Mouse (Mus musculus): ENCODE measurements around the gene Ndst2. TPM values are rescaled to one million over a fixed set of nuclear protein-coding genes. Genes with fewer than 3 reads are reported as not detected.

The Ndst2 gene
- polyA plus RNA-seq, 1 experiment from 2014 or later = 16.7 TPM

DNA sequence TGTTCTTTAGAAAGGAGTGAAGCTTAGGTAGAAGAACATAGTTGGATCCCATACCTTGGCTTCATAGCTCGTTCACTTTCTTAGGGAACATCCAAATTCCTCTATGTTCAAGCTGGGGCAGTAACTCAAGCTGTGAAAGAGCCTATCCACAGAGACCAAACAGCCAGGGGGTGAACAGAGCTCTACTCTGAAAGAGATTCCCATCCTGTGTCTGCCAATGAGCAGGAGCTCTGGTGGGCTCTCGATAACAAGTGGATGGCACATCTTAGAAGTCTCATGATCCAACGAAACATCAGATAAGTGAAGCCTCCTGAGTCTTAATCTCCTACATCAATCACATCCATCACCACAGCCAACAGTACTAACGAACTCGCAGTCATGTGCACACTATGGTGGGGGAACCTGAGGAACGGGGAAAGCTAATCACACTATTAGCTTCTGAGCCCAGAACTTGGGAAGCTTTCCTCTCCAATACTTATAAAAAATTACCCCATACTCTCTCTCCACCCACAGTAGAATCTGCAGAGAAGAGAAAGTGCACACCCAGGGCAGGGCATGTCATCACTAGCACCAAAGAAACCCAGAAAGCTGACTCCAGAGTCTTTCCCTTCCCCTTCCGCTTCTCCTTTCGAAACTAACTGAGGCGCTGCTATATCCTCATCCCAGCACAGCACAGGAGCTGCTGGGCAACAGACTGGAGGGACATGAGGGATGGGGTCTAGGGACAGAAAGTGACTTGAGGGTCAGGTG, 3.3 kb downstream of the Ndst2 start:
- no peak overlapping the region for H3K4me3 ChIP-seq (replicated peaks; ENCODE audit: low read length)
- H3K36me3 ChIP-seq (ENCODE audit: control insufficient read depth, insufficient read depth) = peaks cover 19% of the 10 kb centered on the region
- no peak overlapping the region for H3K9ac ChIP-seq (replicated peaks; ENCODE audit: low read depth, low read length)
- H3K4me1 ChIP-seq (replicated peaks; ENCODE audit: control insufficient read depth, insufficient read depth, low read length) = peaks cover 9% of the 10 kb centered on the region
- no peak for ATAC-seq
- no peaks in the 10 kb centered on the region for H3K9me3 ChIP-seq (ENCODE audit: control insufficient read depth, low read length)
- H3K27me3 ChIP-seq (replicated peaks; ENCODE audit: control insufficient read depth, insufficient read depth, low read length) = no peaks in the 10 kb centered on the region
- H3K27ac ChIP-seq (ENCODE audit: low read length) = no peak overlapping the region
- 91% methylated on average over 9 of the region's 9 CpGs for WGBS
- no peak overlapping the region for H3K4me2 ChIP-seq (ENCODE audit: low read length)

GRCm38 (mm10) chr14:20729871-20730270, 4.5 kb downstream of the Ndst2 start:
- Histone ChIP-seq H3K36me3 (ENCODE audit: control insufficient read depth, insufficient read depth) (peaks cover 21% of the 10 kb centered on the region), H3K4me2 (ENCODE audit: low read length) (no peak overlapping the region)

GRCm38 (mm10) chr14:20725660-20726339, 8.6 kb downstream of the Ndst2 start:
- Histone ChIP-seq H3K27ac (ENCODE audit: low read length) (no peak overlapping the region), H3K4me2 (ENCODE audit: low read length) (no peak overlapping the region), H3K36me3 (ENCODE audit: control insufficient read depth, insufficient read depth) (peaks cover 36% of the 10 kb centered on the region), H3K27me3 (replicated peaks; ENCODE audit: control insufficient read depth, insufficient read depth, low read length) (no peaks in the 10 kb centered on the region), H3K4me3 (replicated peaks; ENCODE audit: low read length) (no peak overlapping the region), H3K4me1 (replicated peaks; ENCODE audit: control insufficient read depth, insufficient read depth, low read length) (no peaks in the 10 kb centered on the region), H3K9ac (replicated peaks; ENCODE audit: low read depth, low read length) (no peak overlapping the region), H3K9me3 (ENCODE audit: control insufficient read depth, low read length) (no peaks in the 10 kb centered on the region)
- 84% methylated on average over 6 of the region's 6 CpGs for WGBS
- ATAC-seq = no peak

More at GRCm38 (mm10) chr14:20729871-20730270, 4.5 kb downstream of the Ndst2 start:
- no peak for ATAC-seq
- H3K4me3 ChIP-seq (replicated peaks; ENCODE audit: low read length) = no peak overlapping the region
- no peak overlapping the region for H3K9ac ChIP-seq (replicated peaks; ENCODE audit: low read depth, low read length)
- H3K9me3 ChIP-seq (ENCODE audit: control insufficient read depth, low read length) = no peaks in the 10 kb centered on the region
- WGBS = 94% methylated on average over 9 of the region's 9 CpGs
- H3K27me3 ChIP-seq (replicated peaks; ENCODE audit: control insufficient read depth, insufficient read depth, low read length) = no peaks in the 10 kb centered on the region
- H3K4me1 ChIP-seq (replicated peaks; ENCODE audit: control insufficient read depth, insufficient read depth, low read length) = peaks cover 9% of the 10 kb centered on the region
- H3K27ac ChIP-seq (ENCODE audit: low read length) = no peak overlapping the region

GRCm38 (mm10) chr14:20724043-20724442, 10.3 kb downstream of the Ndst2 start:
- no peak overlapping the region for H3K9ac ChIP-seq (replicated peaks; ENCODE audit: low read depth, low read length)
- no peaks in the 10 kb centered on the region for H3K27me3 ChIP-seq (replicated peaks; ENCODE audit: control insufficient read depth, insufficient read depth, low read length)
- H3K4me3 ChIP-seq (replicated peaks; ENCODE audit: low read length) = no peak overlapping the region
- H3K9me3 ChIP-seq (ENCODE audit: control insufficient read depth, low read length) = no peaks in the 10 kb centered on the region
- no peak overlapping the region for H3K27ac ChIP-seq (ENCODE audit: low read length)
- 24% methylated on average over 5 of the region's 5 CpGs for WGBS
- H3K4me1 ChIP-seq (replicated peaks; ENCODE audit: control insufficient read depth, insufficient read depth, low read length) = no peaks in the 10 kb centered on the region
- no peak overlapping the region for H3K4me2 ChIP-seq (ENCODE audit: low read length)
- peak; percentile 42 for ATAC-seq
- H3K36me3 ChIP-seq (ENCODE audit: control insufficient read depth, insufficient read depth) = peaks cover 37% of the 10 kb centered on the region

- Histone ChIP-seq H3K36me3 (ENCODE audit: control insufficient read depth, insufficient read depth) (peaks cover 39% of the 10 kb centered on the region), H3K9me3 (ENCODE audit: control insufficient read depth, low read length) (no peaks in the 10 kb centered on the region), H3K27me3 (replicated peaks; ENCODE audit: control insufficient read depth, insufficient read depth, low read length) (no peaks in the 10 kb centered on the region), H3K27ac (ENCODE audit: low read length) (no peak overlapping the region), H3K4me3 (replicated peaks; ENCODE audit: low read length) (no peak overlapping the region), H3K4me2 (ENCODE audit: low read length) (no peak overlapping the region), H3K4me1 (replicated peaks; ENCODE audit: control insufficient read depth, insufficient read depth, low read length) (no peaks in the 10 kb centered on the region), H3K9ac (replicated peaks; ENCODE audit: low read depth, low read length) (no peak overlapping the region)
- ATAC-seq = no peak
- 94% methylated on average over 12 of the region's 12 CpGs for WGBS
Observed at GRCm38 (mm10) chr14:20723006-20723405, 11.4 kb downstream of the Ndst2 start.

- Histone ChIP-seq H3K9ac (replicated peaks; ENCODE audit: low read depth, low read length) (no peak overlapping the region), H3K4me1 (replicated peaks; ENCODE audit: control insufficient read depth, insufficient read depth, low read length) (no peaks in the 10 kb centered on the region), H3K27ac (ENCODE audit: low read length) (no peak overlapping the region), H3K36me3 (ENCODE audit: control insufficient read depth, insufficient read depth) (peaks cover 47% of the 10 kb centered on the region), H3K4me2 (ENCODE audit: low read length) (no peak overlapping the region), H3K27me3 (replicated peaks; ENCODE audit: control insufficient read depth, insufficient read depth, low read length) (no peaks in the 10 kb centered on the region), H3K9me3 (ENCODE audit: control insufficient read depth, low read length) (no peaks in the 10 kb centered on the region), H3K4me3 (replicated peaks; ENCODE audit: low read length) (no peak overlapping the region)
- 91% methylated on average over 4 of the region's 4 CpGs for WGBS
- 0 out of 2 replicates have a peak, but pooled peaks have one; percentile 3 for ATAC-seq
Observed at GRCm38 (mm10) chr14:20721371-20721770, 13.0 kb downstream of the Ndst2 start.

DNA sequence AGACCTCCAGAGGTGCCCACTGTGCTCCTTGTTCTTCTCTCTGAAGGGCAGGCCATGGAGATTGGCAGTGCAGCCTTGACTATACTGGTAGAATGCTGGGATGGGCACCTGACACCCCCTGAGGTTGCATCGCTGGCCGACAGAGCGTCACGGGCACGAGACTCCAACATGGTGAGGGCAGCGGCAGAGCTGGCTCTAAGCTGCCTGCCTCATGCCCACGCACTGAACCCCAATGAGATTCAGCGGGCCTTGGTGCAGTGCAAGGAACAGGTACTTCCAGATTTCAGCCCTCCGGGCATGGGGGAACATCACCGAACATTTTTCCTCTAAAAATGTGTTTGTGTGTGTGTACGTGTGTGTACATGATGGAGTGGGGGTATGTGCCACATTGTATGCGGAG, 14.6 kb downstream of the Ndst2 start:
- no peak overlapping the region for H3K9ac ChIP-seq (replicated peaks; ENCODE audit: low read depth, low read length)

DNA sequence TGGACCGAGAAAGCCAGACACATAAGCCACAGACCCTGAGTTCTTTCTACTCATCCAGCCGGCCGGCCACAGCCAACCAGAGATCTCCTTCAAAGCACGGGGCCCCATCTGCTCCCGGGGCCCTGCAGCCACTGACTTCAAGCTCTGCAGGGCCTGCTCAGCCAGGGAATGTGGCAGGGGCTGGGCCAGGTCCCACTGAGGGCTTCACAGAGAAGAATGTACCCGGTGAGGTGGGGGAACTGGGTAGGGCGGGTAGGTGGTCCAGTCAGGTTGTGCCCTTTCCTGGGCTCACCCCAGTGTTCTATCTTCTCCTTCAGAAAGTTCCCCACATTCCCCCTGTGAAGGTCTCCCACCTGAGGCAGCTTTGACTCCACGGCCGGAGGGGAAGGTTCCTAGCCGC, 15.9 kb downstream of the Ndst2 start:
- 92% methylated on average over 10 of the region's 10 CpGs for WGBS
- Histone ChIP-seq H3K9ac (replicated peaks; ENCODE audit: low read depth, low read length) (no peak overlapping the region), H3K4me3 (replicated peaks; ENCODE audit: low read length) (no peak overlapping the region), H3K27ac (ENCODE audit: low read length) (no peak overlapping the region), H3K4me1 (replicated peaks; ENCODE audit: control insufficient read depth, insufficient read depth, low read length) (no peaks in the 10 kb centered on the region), H3K9me3 (ENCODE audit: control insufficient read depth, low read length) (no peaks in the 10 kb centered on the region), H3K27me3 (replicated peaks; ENCODE audit: control insufficient read depth, insufficient read depth, low read length) (no peaks in the 10 kb centered on the region), H3K4me2 (ENCODE audit: low read length) (no peak overlapping the region), H3K36me3 (ENCODE audit: control insufficient read depth, insufficient read depth) (peaks cover 64% of the 10 kb centered on the region)
- ATAC-seq = no peak

More for the DNA sequence above, 14.6 kb downstream of the Ndst2 start:
- ATAC-seq = no peak
- Histone ChIP-seq H3K4me2 (ENCODE audit: low read length) (no peak overlapping the region), H3K27ac (ENCODE audit: low read length) (no peak overlapping the region), H3K4me3 (replicated peaks; ENCODE audit: low read length) (no peak overlapping the region), H3K36me3 (ENCODE audit: control insufficient read depth, insufficient read depth) (peaks cover 56% of the 10 kb centered on the region), H3K9me3 (ENCODE audit: control insufficient read depth, low read length) (no peaks in the 10 kb centered on the region), H3K27me3 (replicated peaks; ENCODE audit: control insufficient read depth, insufficient read depth, low read length) (no peaks in the 10 kb centered on the region), H3K4me1 (replicated peaks; ENCODE audit: control insufficient read depth, insufficient read depth, low read length) (no peaks in the 10 kb centered on the region)
- 97% methylated on average over 12 of the region's 12 CpGs for WGBS

DNA sequence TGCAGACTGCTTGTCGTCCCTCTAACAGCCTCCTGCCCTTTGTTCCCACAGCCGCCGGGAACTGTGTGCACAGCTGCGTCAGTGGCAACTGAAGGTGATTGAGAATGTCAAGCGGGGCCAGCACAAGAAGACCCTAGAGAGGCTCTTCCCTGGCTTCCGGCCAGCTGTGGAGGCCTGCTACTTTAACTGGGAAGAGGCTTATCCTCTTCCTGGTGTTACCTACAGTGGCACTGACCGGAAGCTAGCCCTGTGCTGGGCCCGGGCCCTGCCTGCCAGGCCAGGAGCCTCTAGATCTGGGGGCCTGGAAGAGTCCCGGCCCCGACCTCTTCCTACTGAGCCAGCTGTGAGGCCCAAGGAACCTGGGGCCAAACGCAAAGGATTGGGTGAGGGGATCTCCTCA, 20.5 kb downstream of the Ndst2 start:
- WGBS = 81% methylated on average over 11 of the region's 11 CpGs
- Histone ChIP-seq H3K4me1 (replicated peaks; ENCODE audit: control insufficient read depth, insufficient read depth, low read length) (peaks cover 9% of the 10 kb centered on the region), H3K4me3 (replicated peaks; ENCODE audit: low read length) (no peak overlapping the region), H3K9me3 (ENCODE audit: control insufficient read depth, low read length) (no peaks in the 10 kb centered on the region), H3K27me3 (replicated peaks; ENCODE audit: control insufficient read depth, insufficient read depth, low read length) (no peaks in the 10 kb centered on the region), H3K36me3 (ENCODE audit: control insufficient read depth, insufficient read depth) (peaks cover 53% of the 10 kb centered on the region), H3K4me2 (ENCODE audit: low read length) (no peak overlapping the region), H3K27ac (ENCODE audit: low read length) (no peak overlapping the region), H3K9ac (replicated peaks; ENCODE audit: low read depth, low read length) (no peak overlapping the region)
- ATAC-seq = no peak
